Mouse (Mus musculus): ENCODE data around the gene Hoxd4.

- TF ChIP-seq POLR2A (IDR thresholded peaks at IDR 0.05; ENCODE audit: insufficient read depth, low read depth, low read length), result no peak
- TF ChIP-seq CTCF (IDR thresholded peaks at IDR 0.05; ENCODE audit: insufficient read depth, low read depth, low read length), result no peak
Measured at GRCm38 (mm10) chr2:74731055-74731454, 19.3 kb downstream of the Hoxd4 start.

Measured in olfactory bulb, adult 2 months (tissue).